Mouse (Mus musculus) ES-CJ7 (cell line): ENCODE measurements around the gene Hsph1.

ENCODE experiments used
- DNase-seq: peaks from one replicate; pipeline ENCODE4 v3.0.0; 2011; ENCODE audit warnings: low read depth, low spot score

The Hsph1 gene

DNA sequence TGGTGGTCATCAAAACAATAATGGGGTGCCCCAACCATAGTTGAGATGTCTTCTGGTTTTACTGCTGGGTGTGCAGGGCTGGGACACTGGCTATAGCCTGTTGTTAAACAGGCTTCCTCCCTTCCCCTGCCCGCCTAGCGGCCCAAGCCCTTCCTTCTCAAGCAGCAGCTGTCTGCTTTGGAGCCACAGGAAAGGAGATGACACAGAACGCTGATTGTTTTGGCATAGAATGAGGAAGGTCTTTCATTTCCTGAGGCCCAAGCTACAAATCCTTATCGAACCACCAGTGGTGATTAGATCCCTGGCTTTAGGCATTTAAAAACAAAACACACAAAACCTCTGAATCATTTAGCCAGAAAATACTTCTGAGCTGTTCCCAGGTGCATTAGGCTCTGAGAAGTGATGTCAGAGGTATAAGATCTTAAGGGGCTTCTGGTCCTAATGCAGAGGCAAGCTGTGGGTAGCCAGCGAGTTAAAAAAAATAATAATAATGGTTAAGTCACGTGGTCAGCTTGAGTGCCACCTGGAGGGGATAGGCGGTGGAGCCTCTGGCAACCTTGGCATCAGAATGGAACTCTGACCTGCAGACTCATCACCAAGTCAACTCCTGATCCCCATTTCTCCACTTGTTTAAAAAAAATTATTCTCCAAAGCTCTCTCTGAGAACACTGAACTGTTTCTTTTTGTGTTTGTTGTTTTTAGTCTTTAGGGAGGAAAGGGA lies 47.2 kb downstream of the Hsph1 start:
- DNase-seq, result no peak

DNA sequence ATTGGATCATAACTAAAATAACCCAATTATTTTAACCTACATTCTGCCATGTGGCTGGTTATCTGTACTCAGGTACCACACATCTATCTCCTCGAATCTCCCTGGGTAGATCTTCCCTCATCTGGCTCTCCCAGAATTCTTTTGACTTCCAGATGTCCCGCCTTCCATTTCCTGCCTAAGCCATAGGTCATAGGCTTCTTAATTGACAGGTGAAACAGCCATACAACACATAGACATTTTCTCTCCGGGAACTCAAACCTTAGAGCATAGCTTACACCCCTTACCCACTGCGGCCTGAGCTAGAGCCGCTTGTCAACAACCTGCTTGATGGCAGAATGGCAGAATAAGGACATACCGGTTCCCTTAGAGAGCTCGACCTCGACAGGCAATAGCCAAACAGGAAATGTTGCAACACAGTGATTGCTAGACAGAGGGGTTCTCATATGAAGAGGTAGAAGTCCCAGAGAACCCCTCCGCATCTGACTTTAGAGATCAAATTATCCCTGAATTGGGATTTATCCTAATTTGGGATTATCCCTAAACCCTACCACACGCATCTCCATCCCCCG lies 48.8 kb downstream of the Hsph1 start:
- peak; percentile 51 for DNase-seq

DNA sequence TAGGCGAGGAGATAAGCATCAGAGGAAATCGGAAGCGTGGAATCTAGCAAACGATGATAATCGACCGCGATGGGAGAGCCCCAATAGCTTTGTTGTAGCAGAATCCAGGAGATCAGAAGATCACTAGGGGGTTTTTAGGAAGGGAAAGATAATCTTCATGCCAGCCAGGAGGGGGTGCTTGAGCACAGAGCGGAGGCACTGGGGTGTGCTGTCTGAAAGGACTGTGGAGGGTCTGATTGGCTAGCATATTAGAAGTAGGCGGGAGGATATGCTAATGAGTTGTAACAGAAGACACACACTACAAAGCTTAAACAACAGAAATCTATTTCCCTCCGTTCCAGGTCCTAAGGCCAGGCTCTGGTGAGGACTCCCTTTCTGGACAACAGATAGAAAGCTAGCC lies 50.3 kb downstream of the Hsph1 start:
- peak; percentile 74 for DNase-seq

DNA sequence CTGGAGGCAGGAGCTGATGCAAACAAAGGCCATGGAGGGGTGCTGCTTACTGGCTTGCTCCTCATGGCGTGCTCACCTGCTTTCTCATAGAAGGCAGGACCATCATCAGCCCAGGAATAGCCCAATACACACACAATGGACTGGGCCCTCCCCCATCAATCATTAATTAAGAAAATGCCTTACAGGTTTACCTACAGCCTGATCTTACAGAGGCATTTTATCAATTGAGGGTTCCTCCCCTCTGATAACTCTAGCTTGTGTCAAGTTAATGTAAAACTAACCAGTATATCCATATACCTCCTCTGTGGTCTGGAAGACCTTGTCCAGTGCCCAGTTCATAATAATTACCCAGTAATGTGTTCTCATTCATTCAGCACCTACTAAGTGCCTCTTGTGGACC lies 50.9 kb downstream of the Hsph1 start:
- DNase-seq, result no peak

DNA sequence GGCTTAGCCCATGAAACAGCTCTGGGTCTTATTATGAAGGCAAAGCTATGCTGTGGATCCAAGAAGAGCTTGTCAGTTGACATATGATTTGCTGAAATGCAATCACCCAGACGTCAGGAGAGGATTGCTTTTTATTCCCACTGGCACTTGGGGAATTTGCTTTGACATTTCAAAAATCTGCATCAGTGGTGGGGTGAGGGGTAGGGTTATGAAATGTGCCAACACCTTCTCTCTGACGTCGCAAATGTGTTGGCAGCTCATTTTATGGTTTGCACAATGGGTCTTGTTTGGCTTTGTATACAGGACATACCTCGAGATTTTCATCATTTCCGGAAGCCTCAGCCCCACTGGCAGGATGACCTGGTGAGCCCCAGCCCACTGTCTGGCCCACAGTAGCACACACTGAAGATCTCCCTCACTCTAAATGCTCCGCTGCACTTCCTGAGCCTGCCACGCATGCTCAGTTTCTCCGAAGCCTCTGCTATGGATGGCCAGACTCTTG lies 52.0 kb downstream of the Hsph1 start:
- DNase-seq, result no peak

DNA sequence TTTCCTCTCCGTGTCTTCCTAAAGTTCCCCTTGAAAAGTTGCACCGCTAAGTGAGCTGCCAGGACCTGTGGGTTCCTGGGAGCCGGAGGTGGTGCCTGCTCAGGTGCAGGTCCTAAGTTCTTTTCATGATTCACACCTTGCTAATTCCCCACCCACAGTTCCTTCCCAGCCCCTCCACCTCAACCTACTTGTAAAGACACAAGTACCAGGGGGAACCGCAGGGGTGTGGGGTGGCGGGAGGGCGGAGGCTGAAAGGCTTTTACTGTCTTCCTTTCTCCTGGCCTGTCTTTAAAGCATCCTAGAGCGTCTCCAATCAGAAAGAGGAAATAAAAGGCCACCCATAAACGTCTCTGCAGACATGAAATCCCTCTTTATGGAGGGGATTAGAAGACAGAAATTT lies 52.7 kb downstream of the Hsph1 start:
- DNase-seq, result peak; percentile 41

DNA sequence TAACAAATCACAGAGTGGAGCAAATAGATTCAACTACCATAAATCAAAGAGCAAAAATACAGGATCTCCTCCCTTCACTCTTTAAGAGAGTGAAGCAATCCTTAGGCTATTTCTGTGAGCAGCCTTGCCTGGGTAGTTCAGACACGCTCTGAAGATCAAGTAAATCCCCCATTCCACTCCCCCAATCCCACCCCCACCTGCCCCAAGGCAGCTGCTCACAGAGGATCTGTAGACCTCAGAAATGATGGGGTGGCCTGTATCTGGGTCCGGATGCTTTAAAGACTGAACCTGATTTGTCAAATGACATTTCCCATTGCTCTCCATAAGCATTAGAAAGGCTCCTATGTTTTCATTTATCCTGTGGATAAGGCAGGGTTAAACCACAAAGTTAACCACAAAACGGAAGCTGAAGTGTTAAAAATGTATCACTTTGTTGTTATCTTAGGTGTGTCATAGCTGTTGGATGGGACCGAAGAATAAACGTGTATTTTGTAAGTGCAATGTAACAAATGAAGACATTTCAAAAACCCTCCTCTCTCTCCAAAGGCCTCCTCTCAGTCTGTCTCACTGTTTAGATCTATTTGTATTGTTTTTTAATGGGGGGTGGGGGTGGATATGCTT lies 53.4 kb downstream of the Hsph1 start:
- DNase-seq, result no peak

DNA sequence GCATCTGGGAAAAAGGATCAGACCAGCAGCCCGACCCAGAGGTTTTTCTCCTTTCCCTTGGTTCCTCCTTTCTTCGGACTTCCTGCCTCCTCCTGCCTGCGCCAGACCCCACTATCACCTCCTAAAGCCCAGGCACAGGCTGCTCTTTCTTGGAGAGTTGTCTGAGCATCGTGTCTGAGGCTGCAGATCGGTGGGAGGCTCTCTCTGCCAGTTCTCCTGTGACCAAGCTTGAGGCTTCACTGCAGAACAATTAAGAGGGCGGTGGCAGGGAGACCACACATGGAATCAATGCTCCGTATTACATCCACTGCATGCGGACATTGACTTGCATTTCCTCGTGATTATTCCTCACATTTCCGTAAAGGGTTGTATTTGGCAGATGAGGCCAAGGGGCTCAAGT lies 58.7 kb downstream of the Hsph1 start:
- DNase-seq, result no peak

DNA sequence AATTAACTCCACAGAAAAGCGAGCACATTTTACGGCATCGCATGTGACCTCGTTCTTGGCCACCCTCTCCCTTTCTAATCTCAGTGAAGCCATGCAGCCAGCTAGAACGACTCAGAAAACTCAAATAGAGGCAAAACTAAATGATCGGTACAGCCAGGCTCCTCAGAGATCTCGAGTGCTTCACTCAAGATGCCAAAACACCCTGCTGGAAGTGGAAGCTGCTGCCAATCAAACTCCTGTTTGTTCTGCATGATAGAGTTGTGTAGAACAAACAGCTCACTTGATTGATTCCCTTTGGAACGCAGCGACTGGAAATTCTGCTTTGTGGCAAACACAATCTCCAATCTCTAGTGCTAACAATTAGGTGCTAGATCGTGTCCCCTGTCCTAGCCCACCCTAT lies 59.2 kb downstream of the Hsph1 start:
- DNase-seq, result no peak

DNA sequence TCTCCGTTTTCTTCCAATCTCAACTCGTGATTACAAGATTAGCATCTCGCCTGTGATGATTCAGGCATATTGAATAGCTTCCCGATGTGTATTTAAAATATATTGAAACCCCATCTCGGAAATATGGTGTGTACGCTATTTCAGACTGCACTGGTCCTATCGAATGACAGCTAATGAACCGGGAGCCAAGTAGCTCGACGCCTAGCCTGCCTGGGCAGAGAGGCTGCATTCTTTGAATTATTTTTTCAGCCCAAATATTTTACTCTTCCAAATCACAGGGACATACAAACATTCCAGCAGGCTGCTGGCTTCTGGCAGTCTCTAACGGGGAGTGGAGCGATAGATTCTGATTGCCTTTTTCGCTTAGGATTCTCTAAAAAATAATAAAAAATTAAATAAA lies 67.2 kb downstream of the Hsph1 start:
- no peak for DNase-seq

DNA sequence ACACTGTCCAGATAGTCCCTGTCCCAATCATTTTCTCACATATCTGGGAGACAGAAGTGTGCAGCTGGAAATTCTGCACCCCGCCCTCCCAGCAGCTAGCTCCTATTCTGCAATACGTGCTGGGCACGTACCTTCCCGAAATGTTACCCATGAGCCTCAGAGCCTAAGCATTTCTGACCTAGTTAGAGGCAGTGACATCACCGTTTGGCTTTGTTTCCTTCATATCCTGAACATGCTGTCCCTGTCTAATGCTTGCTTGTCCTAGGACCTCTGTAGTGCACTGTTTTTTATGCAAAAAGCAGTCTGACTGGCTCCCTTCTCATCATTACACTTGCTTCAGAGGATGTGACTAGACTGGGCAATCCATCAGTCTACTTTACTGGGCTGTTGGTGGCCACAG lies 69.2 kb downstream of the Hsph1 start:
- DNase-seq, result no peak

DNA sequence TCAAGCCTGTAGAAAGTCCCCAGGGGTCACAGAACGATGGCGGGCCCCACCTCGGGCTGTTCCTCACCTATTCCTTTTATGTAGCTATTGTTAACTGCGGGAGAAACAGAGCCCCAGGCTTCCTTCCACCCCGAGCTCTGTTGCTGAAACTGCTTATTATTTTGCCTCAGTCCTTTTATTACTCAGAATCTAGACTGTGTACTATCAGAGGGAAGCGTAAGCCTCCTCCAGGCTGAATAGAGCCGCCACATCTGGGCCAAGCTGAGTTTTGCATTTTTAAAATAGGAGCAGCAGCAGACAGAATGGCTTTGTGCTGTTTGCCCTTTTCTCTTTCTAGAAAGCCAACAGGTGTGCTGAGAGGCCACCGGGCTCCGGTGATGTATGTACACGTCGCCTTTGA lies 70.2 kb downstream of the Hsph1 start:
- DNase-seq, result no peak
